Mouse (Mus musculus) liver, embryonic 12.5 days (tissue): Measurements from ENCODE around the gene Dnajc25. TPM values are rescaled to one million over a fixed set of nuclear protein-coding genes. Genes with fewer than 3 reads are reported as not detected.
A peak's percentile ranks its signal among the peaks of the same experiment; 100 is the strongest.

Source experiments
- ATAC-seq: fragments of 200-750 bp; cut with Nextera tagmentation; 2 replicates; pipeline ENCODE4 v1.8.0; 2017; ENCODE audit warnings: moderate number of reproducible peaks, mild to moderate bottlenecking, moderate library complexity
- H3K27ac ChIP-seq: fragments of 300-500 bp; sonication (generic); 2 replicates; pipeline ENCODE4 v1.5.1; 2016; ENCODE audit warnings: mild to moderate bottlenecking
- H3K27me3 ChIP-seq: fragments of 300-500 bp; sonication (generic); replicated peaks from 2 replicates; pipeline ENCODE4 v1.6.1; 2016; ENCODE audit warnings: mild to moderate bottlenecking, moderate library complexity
- H3K36me3 ChIP-seq: fragments of 300-500 bp; sonication (generic); 2 replicates; pipeline ENCODE4 v1.6.1; 2016; ENCODE audit warnings: mild to moderate bottlenecking, moderate library complexity
- H3K4me1 ChIP-seq: fragments of 300-500 bp; sonication (generic); 2 replicates; pipeline ENCODE4 v1.6.1; 2016
- H3K4me2 ChIP-seq: fragments of 300-500 bp; sonication (generic); 2 replicates; pipeline ENCODE4 v1.6.1; 2016; ENCODE audit warnings: mild to moderate bottlenecking, moderate library complexity
- H3K4me3 ChIP-seq: fragments of 300-500 bp; sonication (generic); 2 replicates; pipeline ENCODE4 v1.5.1; 2016; ENCODE audit warnings: mild to moderate bottlenecking, moderate library complexity
- H3K9ac ChIP-seq: fragments of 300-500 bp; sonication (generic); 2 replicates; pipeline ENCODE4 v1.6.1; 2016; ENCODE audit warnings: mild to moderate bottlenecking, moderate library complexity
- H3K9me3 ChIP-seq: fragments of 300-500 bp; sonication (generic); replicated peaks from 2 replicates; pipeline ENCODE4 v1.6.1; 2016; ENCODE audit warnings: mild to moderate bottlenecking, moderate library complexity
- WGBS: fragments of 180-500 bp; shearing (Covaris S2); methylation state at CpG from one replicate; pipeline ENCODE4 v1.1.7; 2016; ENCODE audit not compliant: insufficient replicate concordance; 5-methylcytosine and 5-hydroxymethylcytosine counted together
- polyA plus RNA-seq: library from polyadenylated mRNA; unstranded; fragments of >200 nt; fragmentation: Nextera tagmentation; extraction: Ambion mirVana; gene quantifications from 2 replicates; pipeline ENCODE4 v1.2.1, GENCODE M21; 2016

The Dnajc25 gene
- polyA plus RNA-seq, 1 experiment from 2014 or later: 9.2 TPM

- 75% methylated on average over 6 of the region's 6 CpGs for WGBS
- no peak for ATAC-seq
- no peak overlapping the region for H3K4me2 ChIP-seq
- no peaks in the 10 kb centered on the region for H3K9me3 ChIP-seq
- no peak overlapping the region for H3K4me3 ChIP-seq
- H3K4me1 ChIP-seq: peaks cover 86% of the 10 kb centered on the region
- H3K9ac ChIP-seq: no peak overlapping the region
- H3K27ac ChIP-seq: no peak overlapping the region
- H3K27me3 ChIP-seq: no peaks in the 10 kb centered on the region
- no peaks in the 10 kb centered on the region for H3K36me3 ChIP-seq
Observed at GRCm38 (mm10) chr4:59007016-59007415, 12.2 kb downstream of the Dnajc25 start.

- Histone ChIP-seq H3K36me3 (no peaks in the 10 kb centered on the region), H3K4me2 (no peak overlapping the region), H3K4me1 (peaks cover 80% of the 10 kb centered on the region), H3K9me3 (no peaks in the 10 kb centered on the region), H3K9ac (no peak overlapping the region), H3K4me3 (no peak overlapping the region), H3K27me3 (no peaks in the 10 kb centered on the region), H3K27ac (no peak overlapping the region)
- ATAC-seq: no peak
- 80% methylated on average over 5 of the region's 5 CpGs for WGBS
Observed at GRCm38 (mm10) chr4:59007974-59008373, 13.1 kb downstream of the Dnajc25 start.

GRCm38 (mm10) chr4:59009186-59009585 lies 14.3 kb downstream of the Dnajc25 start:
- Histone ChIP-seq H3K9me3 (no peaks in the 10 kb centered on the region), H3K4me1 (peaks cover 72% of the 10 kb centered on the region), H3K27me3 (no peaks in the 10 kb centered on the region), H3K27ac (no peak overlapping the region), H3K36me3 (peaks cover 7% of the 10 kb centered on the region; the same call in 1 of the 2 replicates), H3K9ac (no peak overlapping the region), H3K4me3 (no peak overlapping the region), H3K4me2 (0 out of 2 replicates have a peak overlapping the region, but pooled peaks have one; percentile 5)
- no peak for ATAC-seq
- WGBS: 38% methylated on average over 7 of the region's 7 CpGs

- no peak for ATAC-seq
- Histone ChIP-seq H3K4me3 (no peak overlapping the region), H3K36me3 (peaks cover 8% of the 10 kb centered on the region; the same call in 1 of the 2 replicates), H3K9ac (no peak overlapping the region), H3K4me1 (peaks cover 67% of the 10 kb centered on the region), H3K9me3 (no peaks in the 10 kb centered on the region), H3K27me3 (no peaks in the 10 kb centered on the region), H3K27ac (no peak overlapping the region), H3K4me2 (no peak overlapping the region)
- WGBS: 31% methylated on average over 4 of the region's 4 CpGs
Observed at GRCm38 (mm10) chr4:59009696-59010095, 14.8 kb downstream of the Dnajc25 start.

- H3K36me3 ChIP-seq: peaks cover 8% of the 10 kb centered on the region; the same call in 1 of the 2 replicates
- no peak overlapping the region for H3K9ac ChIP-seq
- 54% methylated on average over 3 of the region's 3 CpGs for WGBS
- no peaks in the 10 kb centered on the region for H3K27me3 ChIP-seq
- ATAC-seq: 0 out of 2 replicates have a peak, but pooled peaks have one; percentile 21
- H3K4me2 ChIP-seq: no peak overlapping the region
- peaks cover 51% of the 10 kb centered on the region for H3K4me1 ChIP-seq
- H3K9me3 ChIP-seq: no peaks in the 10 kb centered on the region
- H3K4me3 ChIP-seq: no peak overlapping the region
- peak overlapping the region; percentile 42; the same call in 1 of the 2 replicates for H3K27ac ChIP-seq
Observed at GRCm38 (mm10) chr4:59011446-59011845, 16.6 kb downstream of the Dnajc25 start.

- no peak for ATAC-seq
- no peak overlapping the region for H3K27ac ChIP-seq
- peaks cover 28% of the 10 kb centered on the region for H3K4me1 ChIP-seq
- no peak overlapping the region for H3K4me2 ChIP-seq
- H3K36me3 ChIP-seq: peaks cover 32% of the 10 kb centered on the region
- H3K9ac ChIP-seq: no peak overlapping the region
- no peaks in the 10 kb centered on the region for H3K27me3 ChIP-seq
- no peak overlapping the region for H3K4me3 ChIP-seq
- 84% methylated on average over 3 of the region's 3 CpGs for WGBS
- H3K9me3 ChIP-seq: no peaks in the 10 kb centered on the region
Observed at GRCm38 (mm10) chr4:59015181-59015580, 20.3 kb downstream of the Dnajc25 start.

- Histone ChIP-seq H3K4me2 (no peak overlapping the region), H3K27ac (no peak overlapping the region), H3K4me1 (peaks cover 10% of the 10 kb centered on the region), H3K9me3 (no peaks in the 10 kb centered on the region), H3K4me3 (no peak overlapping the region), H3K9ac (no peak overlapping the region), H3K27me3 (no peaks in the 10 kb centered on the region), H3K36me3 (peaks cover 46% of the 10 kb centered on the region)
- 59% methylated on average over 2 of the region's 2 CpGs for WGBS
- ATAC-seq: 0 out of 2 replicates have a peak, but pooled peaks have one; percentile 40
Observed at GRCm38 (mm10) chr4:59016922-59017321, 22.1 kb downstream of the Dnajc25 start.

GRCm38 (mm10) chr4:59034325-59034917 lies 39.6 kb downstream of the Dnajc25 start:
- Histone ChIP-seq H3K36me3 (no peaks in the 10 kb centered on the region), H3K4me3 (peak overlapping the region; percentile 81), H3K4me2 (peak overlapping the region; percentile 97), H3K27ac (no peak overlapping the region), H3K4me1 (peaks cover 18% of the 10 kb centered on the region), H3K9me3 (no peaks in the 10 kb centered on the region), H3K9ac (peak overlapping the region; percentile 81), H3K27me3 (no peaks in the 10 kb centered on the region)
- ATAC-seq: no peak
- WGBS: 71% methylated on average over 10 of the region's 10 CpGs

GRCm38 (mm10) chr4:59034918-59035785 lies 40.3 kb downstream of the Dnajc25 start, which contains the start of gene Gng10:
Gene Gng10, plus strand, starts transcription at chr4:59035088.
- H3K27me3 ChIP-seq: no peaks in the 10 kb centered on the region
- ATAC-seq: peak; percentile 84
- H3K9me3 ChIP-seq: no peaks in the 10 kb centered on the region
- H3K4me3 ChIP-seq: peak within 1 kb of the TSS; percentile 81
- WGBS: 4% methylated on average over 76 of the region's 76 CpGs
- H3K36me3 ChIP-seq: no peaks in the 10 kb centered on the region
- H3K4me2 ChIP-seq: peak within 1 kb of the TSS; percentile 97
- H3K27ac ChIP-seq: peak within 1 kb of the TSS; percentile 63
- peak within 1 kb of the TSS; percentile 81 for H3K9ac ChIP-seq
- H3K4me1 ChIP-seq: peaks cover 18% of the 10 kb centered on the region

GRCm38 (mm10) chr4:59035786-59036350 lies 41.0 kb downstream of the Dnajc25 start:
- H3K36me3 ChIP-seq: no peaks in the 10 kb centered on the region
- no peak for ATAC-seq
- peak overlapping the region; percentile 97 for H3K4me2 ChIP-seq
- H3K27me3 ChIP-seq: no peaks in the 10 kb centered on the region
- no peak overlapping the region for H3K27ac ChIP-seq
- no peaks in the 10 kb centered on the region for H3K9me3 ChIP-seq
- WGBS: 63% methylated on average over 18 of the region's 18 CpGs
- H3K9ac ChIP-seq: peak overlapping the region; percentile 81; the same call in 1 of the 2 replicates
- H3K4me3 ChIP-seq: peak overlapping the region; percentile 81
- H3K4me1 ChIP-seq: peaks cover 18% of the 10 kb centered on the region

GRCm38 (mm10) chr4:59036490-59037127 lies 41.7 kb downstream of the Dnajc25 start:
- Histone ChIP-seq H3K27me3 (no peaks in the 10 kb centered on the region), H3K9me3 (no peaks in the 10 kb centered on the region), H3K4me3 (0 out of 2 replicates have a peak overlapping the region, but pooled peaks have one; percentile 5), H3K4me1 (peaks cover 18% of the 10 kb centered on the region), H3K27ac (no peak overlapping the region), H3K9ac (no peak overlapping the region), H3K4me2 (peak overlapping the region; percentile 97), H3K36me3 (no peaks in the 10 kb centered on the region)
- peak; percentile 42 for ATAC-seq
- 20% methylated on average over 13 of the region's 13 CpGs for WGBS
